8 mouse cellular contexts compared by ENCODE assay signal in the genomic region with DNA sequence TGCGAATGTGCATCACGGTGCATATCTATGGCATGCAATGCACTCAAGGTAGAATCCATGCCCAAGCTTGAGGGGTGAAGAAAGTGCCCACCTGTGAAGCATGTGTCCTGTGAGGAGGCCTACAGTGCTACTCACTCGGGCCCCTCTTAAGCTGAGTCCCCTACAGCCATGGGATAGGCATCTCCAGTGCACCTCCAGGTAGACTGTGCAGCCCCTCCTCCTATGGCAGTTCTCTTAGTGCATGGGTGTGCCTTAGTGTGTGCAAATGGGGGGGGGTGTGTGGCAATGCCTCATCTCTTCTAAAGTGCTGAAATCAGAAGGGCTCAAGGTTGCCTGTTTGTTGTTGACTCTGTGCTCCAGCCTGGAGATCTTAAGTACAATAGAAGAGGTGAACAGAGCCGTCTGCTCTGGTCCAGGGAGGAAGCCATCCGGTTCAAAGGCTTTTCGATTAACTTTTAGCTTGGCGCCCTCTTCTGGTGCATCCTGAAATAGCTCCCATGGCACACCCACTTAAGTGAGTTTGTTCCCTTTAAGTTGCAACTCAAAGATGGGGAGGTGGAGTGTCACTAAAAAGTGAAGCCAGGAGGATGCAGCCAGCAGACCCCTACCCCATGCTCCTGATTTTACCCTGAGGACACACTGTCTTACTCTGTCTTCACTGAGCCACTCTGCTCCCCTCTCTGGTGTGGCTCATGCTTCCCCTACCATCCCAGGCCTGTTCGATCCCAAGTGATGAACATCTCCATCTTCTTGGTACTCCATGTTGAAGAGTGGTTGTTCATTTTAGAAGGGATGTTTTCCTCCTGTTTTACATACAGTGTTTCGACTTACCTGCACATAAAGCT. TPM values are rescaled to one million over a fixed set of nuclear protein-coding genes. Genes with fewer than 3 reads are reported as not detected.
A peak's percentile ranks its signal among the peaks of the same experiment; 100 is the strongest.
DNase-seq lines count a peak whose midpoint lies in the region; ATAC-seq and TF ChIP-seq lines count a peak whose summit lies in the region.

No protein-coding gene starts in this region.

- peak; percentile 70 to 75 for DNase-seq in B cell, adult 2 months
- peak; percentile 47 to 88 for DNase-seq in adrenal gland, adult (ENCODE audit: inconsistent age in 2 of 2, low spot score in 1 of 2)
- peak; percentile 84 for DNase-seq in embryo, embryonic 10 days (ENCODE audit: low spot score)
- DNase-seq in gastrocnemius, postnatal 4 days (ENCODE audit: low spot score in 2 of 2): peak; percentile 51 to 77
- peak; percentile 80 for DNase-seq in liver, postnatal 0 days
- peak; percentile 22 to 25 for DNase-seq in thymus, adult 18-20 months

- H3K4me1 ChIP-seq in kidney, embryonic 15.5 days: no peaks in the 10 kb centered on the region
- no peaks in the 10 kb centered on the region for H3K4me1 ChIP-seq in liver, postnatal 0 days (ENCODE audit: insufficient read depth)
- no peaks in the 10 kb centered on the region for H3K4me1 ChIP-seq in neural tube, embryonic 14.5 days (ENCODE audit: control insufficient read depth, insufficient read depth, low read length)

- no peak overlapping the region for H3K27ac ChIP-seq in kidney, embryonic 15.5 days
- H3K27ac ChIP-seq in liver, postnatal 0 days (ENCODE audit: low read depth): no peak overlapping the region
- no peak overlapping the region for H3K27ac ChIP-seq in neural tube, embryonic 14.5 days (ENCODE audit: low read depth, low read length)

- no peak overlapping the region for H3K4me2 ChIP-seq in kidney, embryonic 15.5 days
- H3K4me2 ChIP-seq in liver, postnatal 0 days (ENCODE audit: low read depth, low read length): no peak overlapping the region
- no peak overlapping the region for H3K4me2 ChIP-seq in neural tube, embryonic 14.5 days (ENCODE audit: low read depth, low read length)

- no peak overlapping the region for H3K4me3 ChIP-seq in kidney, embryonic 15.5 days (replicated peaks)
- no peak overlapping the region for H3K4me3 ChIP-seq in liver, postnatal 0 days (ENCODE audit: low read depth, low read length)
- H3K4me3 ChIP-seq in neural tube, embryonic 14.5 days (ENCODE audit: low read depth, low read length): no peak overlapping the region

- peaks cover 8% of the 10 kb centered on the region; the same call in 1 of the 2 replicates for H3K36me3 ChIP-seq in kidney, embryonic 15.5 days
- H3K36me3 ChIP-seq in liver, postnatal 0 days (replicated peaks; ENCODE audit: insufficient read depth, low read length): peaks cover 8% of the 10 kb centered on the region
- no peaks in the 10 kb centered on the region for H3K36me3 ChIP-seq in neural tube, embryonic 14.5 days (ENCODE audit: control insufficient read depth, insufficient read depth, low read length)

- TF ChIP-seq EP300 in liver, postnatal 0 days (IDR thresholded peaks at IDR 0.05; ENCODE audit: low read depth): no peak

- H3K27me3 ChIP-seq in kidney, embryonic 15.5 days: no peaks in the 10 kb centered on the region
- H3K27me3 ChIP-seq in liver, postnatal 0 days (ENCODE audit: insufficient read depth, low read length): no peaks in the 10 kb centered on the region
- no peaks in the 10 kb centered on the region for H3K27me3 ChIP-seq in neural tube, embryonic 14.5 days (ENCODE audit: control insufficient read depth, insufficient read depth, low read length)

- ATAC-seq in kidney, embryonic 15.5 days (replicated peaks; ENCODE audit: low FRiP score): 0 out of 2 replicates have a peak, but pooled peaks have one; percentile 33
- ATAC-seq in liver, postnatal 0 days: no peak
- ATAC-seq in neural tube, embryonic 14.5 days (ENCODE audit: low read depth): 0 out of 2 replicates have a peak, but pooled peaks have one; percentile 60

- H3K9ac ChIP-seq in kidney, embryonic 15.5 days: no peak overlapping the region
- no peak overlapping the region for H3K9ac ChIP-seq in liver, postnatal 0 days (replicated peaks)
- H3K9ac ChIP-seq in neural tube, embryonic 14.5 days (replicated peaks; ENCODE audit: low read depth, low read length): no peak overlapping the region

- 48% methylated on average over 9 of the region's 9 CpGs for WGBS in kidney, embryonic 15.5 days
- 44% methylated on average over 9 of the region's 9 CpGs for whole genome bisulfite sequencing in liver, postnatal 0 days (ENCODE audit: insufficient replicate concordance)
- WGBS in neural tube, embryonic 14.5 days: 44% methylated on average over 9 of the region's 9 CpGs

- no peaks in the 10 kb centered on the region for H3K9me3 ChIP-seq in kidney, embryonic 15.5 days (replicated peaks)
- H3K9me3 ChIP-seq in liver, postnatal 0 days (ENCODE audit: low read length): no peaks in the 10 kb centered on the region
- H3K9me3 ChIP-seq in neural tube, embryonic 14.5 days (ENCODE audit: control insufficient read depth, low read length): no peaks in the 10 kb centered on the region

- TF ChIP-seq CTCF in liver, postnatal 0 days (IDR thresholded peaks at IDR 0.05; ENCODE audit: low read depth): peak; percentile 78

RNA-seq across cellular contexts. Expression of a gene that starts 55.0 kb away (rescaled TPM):
- total RNA-seq in gastrocnemius, postnatal 4 days (2021): 10 to 100 TPM; 12.4 to 15.8 TPM
- polyA plus RNA-seq in kidney, embryonic 15.5 days (2015; fragmentation: Nextera tagmentation; extraction: Ambion mirVana): 21.3 and 23.4 TPM in 2 replicates
- 9.6 and 10.9 TPM in 2 replicates for polyA plus RNA-seq in liver, postnatal 0 days (2015; fragmentation: Nextera tagmentation; extraction: Ambion mirVana)
- polyA plus RNA-seq in neural tube, embryonic 14.5 days (2014; fragmentation: Nextera tagmentation; extraction: Ambion mirVana): 15.7 and 17.4 TPM in 2 replicates

Comparison
In these comparisons a context has a peak if more than half of its experiments do, and no peak if none do; other contexts are left out.
1. DNase-seq: peak in every context shown above with its lines; median percentile 84 in embryo, embryonic 10 days; 80 in liver, postnatal 0 days; 72 in B cell, adult 2 months; 68 in adrenal gland, adult; 64 in gastrocnemius, postnatal 4 days; 24 in thymus, adult 18-20 months.